Mouse (Mus musculus) CH12F3 (cell line): ENCODE measurements around the gene Cep131.

Source experiments
- in situ Hi-C: fragments of 300-500 bp; cut with MboI; formaldehyde crosslinking; loops from 2 replicates; pipeline ENCODE4 v1.14.3; 2020; ENCODE audit warnings: low sequenced_read_pairs

The Cep131 gene

DNA sequence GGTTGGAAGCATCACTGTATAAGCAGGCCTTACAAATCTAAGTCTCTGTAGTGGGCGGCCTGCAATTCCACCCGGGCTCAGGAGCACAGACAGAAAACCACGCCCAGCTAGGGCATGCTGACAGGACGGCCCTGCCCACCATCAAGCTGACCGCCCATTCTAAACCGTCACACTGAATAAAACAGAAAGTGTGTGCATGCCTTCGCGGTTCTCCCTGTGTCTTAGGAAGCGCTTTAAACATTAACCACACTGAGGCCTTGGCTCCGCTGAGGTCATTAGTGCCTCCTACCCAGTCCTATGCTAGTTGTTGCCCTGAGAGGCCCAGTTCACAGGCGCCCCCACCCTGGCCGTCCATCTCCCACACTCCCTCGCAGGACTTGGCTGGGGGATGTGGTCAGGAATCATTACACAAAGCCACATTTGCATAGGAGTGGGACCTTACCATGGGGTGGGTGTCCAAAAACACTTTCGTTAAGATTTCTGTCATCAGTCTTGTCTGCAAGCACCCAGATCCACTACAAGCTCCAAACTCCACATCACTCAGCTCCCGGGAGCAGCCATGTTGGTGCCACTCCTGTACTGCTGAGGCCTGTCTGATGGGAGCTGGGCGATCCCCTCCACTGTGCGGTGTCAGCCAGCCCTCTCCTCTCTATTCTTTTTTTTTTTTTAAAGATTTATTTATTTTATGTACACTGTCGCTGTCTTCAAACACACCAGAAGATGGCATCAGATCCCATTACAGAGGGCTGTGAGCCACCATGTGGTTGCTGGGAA, 58.1 kb downstream of the Cep131 start:
- in situ Hi-C loops = no loop called here

GRCm38 (mm10) chr11:120026941-120027340, 59.7 kb downstream of the Cep131 start:
- in situ Hi-C loops = no loop called here

DNA sequence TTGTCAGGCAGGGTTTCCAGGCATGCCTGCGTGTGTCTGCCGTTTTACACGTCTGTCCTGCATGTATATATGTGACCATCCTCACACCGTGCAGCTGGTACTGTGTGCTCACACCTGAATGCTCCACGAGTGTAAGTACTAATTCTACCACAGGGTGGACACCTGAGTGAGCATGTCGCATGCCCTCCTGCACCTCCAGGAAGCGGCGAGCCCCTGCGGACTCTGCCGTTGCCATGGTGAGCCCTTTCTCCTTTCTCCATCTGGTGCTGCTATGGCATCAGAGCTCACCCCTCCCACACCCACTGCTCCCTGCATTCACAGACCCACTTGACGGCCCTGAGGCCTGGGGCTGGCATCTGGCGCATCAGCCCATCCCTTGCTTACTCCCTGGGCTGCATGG, 63.8 kb downstream of the Cep131 start:
- in situ Hi-C loops = no loop called here

GRCm38 (mm10) chr11:120022216-120022615, 64.4 kb downstream of the Cep131 start:
- in situ Hi-C loops = no loop called here

GRCm38 (mm10) chr11:120021367-120021766, 65.3 kb downstream of the Cep131 start:
- in situ Hi-C loops = no loop called here

GRCm38 (mm10) chr11:120019542-120020440, 66.8 kb downstream of the Cep131 start:
- in situ Hi-C loops = no loop called here

DNA sequence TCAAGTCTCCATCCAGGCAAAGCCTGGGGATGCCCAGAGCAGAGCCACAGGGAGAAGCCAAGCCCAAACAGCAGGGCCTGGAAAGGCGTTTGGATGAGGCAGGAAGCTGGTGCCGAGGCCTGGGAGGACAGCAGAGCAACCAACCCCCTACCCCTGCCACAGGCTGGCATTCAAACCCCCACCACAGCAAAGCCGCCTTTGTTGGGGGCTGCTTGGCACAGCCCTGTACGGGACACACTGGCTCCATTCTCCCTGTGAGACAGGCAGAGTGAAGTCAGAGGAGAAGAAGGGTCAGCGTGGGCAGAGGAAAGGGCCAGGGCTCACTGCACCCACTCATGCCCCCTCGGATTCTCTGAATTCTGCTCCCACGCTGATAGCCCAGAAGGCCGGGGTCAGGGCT, 69.6 kb downstream of the Cep131 start:
- in situ Hi-C loops = no loop called here

DNA sequence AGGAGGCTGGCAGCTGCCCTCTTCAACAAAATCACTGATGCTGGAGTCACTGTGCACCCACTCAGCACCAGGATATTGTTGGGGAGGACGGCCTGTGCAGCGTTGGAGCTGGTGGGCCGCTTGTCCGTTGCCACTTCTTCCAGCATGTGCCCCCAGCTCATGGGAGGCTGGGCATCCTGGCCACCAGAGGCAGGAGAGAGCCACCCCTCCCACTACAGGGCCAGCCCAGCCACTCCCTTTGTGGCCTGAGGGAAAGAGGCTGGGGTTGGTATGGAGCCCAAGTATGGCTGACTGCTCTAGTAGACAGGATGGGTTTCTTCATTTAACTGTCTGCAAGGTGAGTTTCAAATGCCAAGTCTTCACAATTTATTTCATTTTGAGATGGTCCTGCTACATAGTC, 71.9 kb downstream of the Cep131 start:
- in situ Hi-C loops = no loop called here
